Mouse (Mus musculus) gastrocnemius, adult 8-10 months (tissue): ENCODE data around the gene Plod3. TPM values are rescaled to one million over a fixed set of nuclear protein-coding genes. Genes with fewer than 3 reads are reported as not detected.

Source experiments
- DNase-seq, 2 experiments: peaks; one replicate each; pipeline ENCODE4 v3.0.0; 2022; ENCODE audit warnings: low spot score in 2 of 2
- total RNA-seq, 4 experiments: library from RNA; stranded (reverse); gene quantifications; 2 replicates each; pipeline ENCODE4 v1.2.4; 2022

The Plod3 gene
- total RNA-seq, 4 experiments from 2014 or later: 15.9 to 18.1 (median 17.0) TPM

DNA sequence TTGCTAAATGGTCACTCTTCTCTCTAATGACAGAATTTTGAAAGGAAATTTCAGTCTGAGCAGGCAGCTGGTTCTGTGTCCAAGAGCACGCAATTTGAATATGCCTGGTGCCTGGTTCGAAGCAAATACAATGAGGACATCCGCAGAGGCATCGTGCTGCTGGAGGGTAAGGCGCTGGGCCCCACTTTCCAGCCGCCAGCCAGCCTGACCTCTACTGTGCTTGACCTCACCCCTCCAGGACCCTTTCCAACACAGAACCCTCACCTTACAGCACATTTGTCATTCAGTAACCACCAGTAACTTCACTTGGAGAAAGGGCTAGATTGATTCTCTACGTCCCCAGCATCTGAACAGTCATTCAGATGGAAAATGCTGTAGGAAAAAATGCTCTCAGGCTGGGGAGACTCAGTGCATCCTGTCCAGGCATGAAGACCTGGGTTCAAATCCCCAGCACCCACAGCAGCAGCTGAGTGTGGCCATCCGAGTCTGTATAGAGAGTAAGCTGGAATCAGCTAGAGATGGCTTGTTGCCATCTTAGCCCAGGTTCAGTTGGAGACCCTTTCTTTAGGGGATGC, 23.8 kb upstream of the Plod3 start:
- no peak for DNase-seq

DNA sequence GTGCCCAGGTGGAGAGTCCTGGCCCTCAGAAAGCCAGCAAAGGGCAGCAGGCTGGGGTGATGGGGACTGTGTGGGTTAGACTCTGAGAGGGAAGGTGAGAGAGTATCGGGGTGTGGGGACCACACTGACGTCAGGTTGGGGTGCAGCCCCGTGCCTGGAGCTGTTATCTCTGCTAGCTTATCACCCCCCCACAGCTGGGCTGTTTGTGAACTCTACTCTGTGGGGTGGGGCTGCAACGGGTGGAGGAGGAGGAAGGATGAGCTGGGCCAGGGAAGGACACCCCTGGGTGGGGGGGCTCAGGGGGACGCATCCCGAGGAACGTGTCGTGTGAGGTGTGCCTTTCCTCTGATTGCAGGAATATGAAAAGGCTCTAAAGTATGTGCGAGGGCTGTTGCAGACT, 21.6 kb upstream of the Plod3 start:
- DNase-seq: no peak

DNA sequence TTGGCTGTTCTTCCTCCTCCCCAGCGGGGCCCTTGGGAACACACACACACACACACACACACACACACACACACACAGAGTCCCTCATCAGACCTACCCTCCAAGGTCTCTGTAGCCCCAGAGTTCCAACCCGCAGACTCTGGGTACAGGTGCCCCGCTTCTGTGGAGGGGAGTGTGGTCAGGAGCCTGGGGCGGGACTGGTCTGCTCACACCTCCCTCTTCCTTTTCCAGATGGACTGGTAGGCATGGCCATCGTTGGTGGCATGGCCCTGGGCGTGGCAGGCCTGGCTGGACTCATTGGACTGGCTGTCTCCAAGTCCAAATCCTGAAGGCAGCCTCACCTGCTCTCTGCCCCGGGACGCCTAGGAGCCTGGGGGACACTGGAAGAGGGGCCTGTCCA, 21.1 kb upstream of the Plod3 start:
- DNase-seq: no peak

DNA sequence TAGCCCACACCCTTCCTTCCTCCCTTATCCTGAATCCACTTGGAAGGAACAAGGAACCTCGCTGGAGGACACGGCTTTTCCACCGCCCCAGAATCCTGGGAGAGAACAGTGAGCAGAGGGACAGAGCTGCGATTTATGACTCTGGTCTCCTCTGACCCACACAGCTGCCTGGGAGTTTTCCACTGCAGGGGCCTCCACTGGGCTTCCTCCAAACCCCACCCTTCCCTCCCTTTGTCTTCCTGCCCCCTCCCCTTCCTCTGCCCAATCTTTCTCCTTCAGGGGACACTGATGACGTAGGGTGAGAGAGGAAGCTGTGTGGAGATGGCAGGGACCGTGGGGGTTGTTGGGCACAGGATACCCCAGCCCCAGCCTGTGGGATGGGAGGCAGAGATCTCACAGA, 20.5 kb upstream of the Plod3 start, which contains the start of gene Cldn15:
Gene Cldn15 (plus strand): TSS at position 286 of the 400 bp plus-strand sequence.
- no peak for DNase-seq

DNA sequence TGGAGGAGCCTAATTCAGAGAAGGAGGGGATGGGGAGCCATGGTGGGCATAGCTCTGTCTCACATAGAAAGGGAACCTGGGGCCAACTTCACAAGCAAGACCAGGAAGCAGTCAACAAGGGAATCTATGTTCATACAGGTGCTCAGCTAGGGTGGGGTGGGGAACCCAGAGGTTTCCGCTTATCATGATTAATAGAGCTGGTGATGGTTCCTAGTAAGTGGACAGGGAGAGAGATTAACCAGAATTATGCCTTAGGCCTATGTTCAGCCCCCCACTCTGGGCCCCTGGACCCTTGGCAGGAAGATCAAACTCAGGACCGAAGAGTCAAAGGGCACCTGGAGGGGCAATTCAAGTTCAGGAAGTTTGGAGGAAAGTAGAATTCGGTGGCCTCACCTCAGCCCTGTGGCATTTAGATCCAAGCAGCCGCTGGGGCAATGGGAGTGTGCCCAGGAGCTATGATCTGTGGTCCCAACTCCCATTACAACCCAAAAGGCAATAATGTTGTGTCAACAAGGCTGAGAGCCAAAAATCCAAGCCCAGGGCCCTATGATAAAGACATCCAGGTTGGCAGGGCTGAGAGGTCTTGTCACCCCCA, 19.9 kb upstream of the Plod3 start:
- no peak for DNase-seq

DNA sequence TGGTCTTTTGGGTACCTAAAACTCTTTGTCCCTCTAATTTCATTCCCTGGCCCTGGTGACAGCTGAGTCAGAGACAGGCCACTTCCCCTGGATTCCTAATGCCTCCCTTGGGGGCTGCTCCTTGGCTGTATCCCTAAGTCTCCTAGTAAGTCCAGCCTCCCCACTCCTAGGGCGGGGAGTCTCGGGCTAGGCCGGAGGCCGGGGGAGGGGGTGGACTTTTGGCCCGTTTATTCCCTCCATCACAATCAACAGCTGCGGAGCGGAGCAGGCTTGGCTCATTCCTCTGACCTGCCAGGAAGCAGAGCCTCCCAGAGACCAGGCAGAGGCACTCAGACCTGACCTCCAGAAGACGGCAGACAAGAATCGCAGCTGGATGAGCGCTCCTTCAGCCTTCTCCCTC, 19.2 kb upstream of the Plod3 start:
- DNase-seq: peak; percentile 62 to 78

DNA sequence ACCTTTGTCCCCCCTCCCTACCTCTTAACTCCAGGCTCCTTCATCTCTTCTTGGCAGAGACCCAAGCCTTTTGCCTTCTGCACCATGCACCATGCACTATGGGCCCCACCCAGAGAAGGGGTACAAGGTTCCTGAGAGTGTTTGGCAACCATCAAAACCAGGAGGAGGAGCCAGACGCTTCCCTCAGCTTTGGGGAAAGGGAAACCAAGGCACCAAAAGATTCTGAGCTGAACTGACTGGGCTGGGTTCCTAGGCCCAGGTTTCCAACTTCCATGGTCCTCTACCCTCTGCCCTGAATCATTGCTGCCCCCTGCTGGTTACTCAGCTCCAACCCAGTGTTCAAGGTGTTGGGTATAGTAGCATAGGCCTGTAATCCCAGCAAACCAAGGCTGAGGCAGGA, 16.1 kb upstream of the Plod3 start:
- DNase-seq: peak in 1 of 2 experiments; percentile 47

DNA sequence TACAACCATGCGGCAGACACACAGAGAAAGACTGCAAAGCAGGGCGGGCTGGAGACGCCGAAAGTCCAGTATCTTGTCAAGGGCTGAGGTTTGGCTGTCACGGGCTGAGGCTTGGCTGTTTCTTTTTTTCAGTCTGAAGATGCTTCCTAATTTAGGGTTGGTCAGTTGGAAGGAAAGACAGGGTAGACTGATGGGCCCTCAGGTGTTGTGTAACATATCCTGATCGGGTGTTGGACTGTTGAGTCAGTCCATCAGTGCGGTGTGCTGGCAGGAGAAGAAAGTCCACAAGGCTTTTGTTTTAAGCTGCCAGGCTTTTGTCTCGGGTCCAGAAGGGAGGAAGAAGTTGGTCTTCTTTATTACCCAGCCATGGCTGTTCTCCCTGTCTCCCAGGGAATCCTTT, 13.1 kb upstream of the Plod3 start:
- no peak for DNase-seq

DNA sequence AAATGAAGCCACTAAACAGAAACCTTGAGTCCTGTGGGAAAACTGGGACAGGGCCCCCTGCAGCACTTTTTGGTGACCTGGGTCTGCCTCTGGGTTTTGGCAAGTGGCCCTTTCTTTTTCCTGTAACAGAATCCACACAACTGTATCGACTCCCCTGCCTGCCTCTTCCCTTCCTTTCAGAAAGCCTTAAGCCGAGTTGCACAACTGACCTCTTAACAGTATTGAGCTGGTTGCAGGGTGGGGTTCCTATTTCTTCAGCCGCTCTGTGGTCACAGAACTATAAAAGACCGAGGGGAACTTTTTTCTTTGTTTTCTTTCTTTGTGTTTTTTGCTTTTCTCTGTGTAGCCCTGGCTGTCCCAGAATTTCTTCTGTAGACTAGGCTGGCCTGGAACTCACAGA, 9.1 kb upstream of the Plod3 start:
- no peak for DNase-seq

DNA sequence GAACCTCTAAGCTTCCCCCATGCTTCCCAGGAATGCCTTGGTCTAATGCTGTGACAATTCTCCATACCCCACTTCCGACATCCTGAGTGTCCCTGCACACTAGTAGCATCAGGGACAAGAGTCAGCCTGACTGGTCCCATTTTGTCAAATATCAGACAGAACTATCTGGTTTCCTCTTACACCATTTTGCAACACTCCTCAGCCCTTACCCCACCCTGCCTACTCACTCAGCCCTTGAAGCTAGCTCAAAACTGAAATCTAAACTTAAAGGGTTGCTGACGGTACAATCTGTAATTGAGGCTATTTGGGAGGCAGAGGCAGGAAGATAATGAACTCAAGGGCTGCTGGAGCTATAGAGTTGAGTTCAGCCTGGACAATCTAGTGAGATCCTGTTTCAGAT, 7.1 kb upstream of the Plod3 start:
- no peak for DNase-seq

DNA sequence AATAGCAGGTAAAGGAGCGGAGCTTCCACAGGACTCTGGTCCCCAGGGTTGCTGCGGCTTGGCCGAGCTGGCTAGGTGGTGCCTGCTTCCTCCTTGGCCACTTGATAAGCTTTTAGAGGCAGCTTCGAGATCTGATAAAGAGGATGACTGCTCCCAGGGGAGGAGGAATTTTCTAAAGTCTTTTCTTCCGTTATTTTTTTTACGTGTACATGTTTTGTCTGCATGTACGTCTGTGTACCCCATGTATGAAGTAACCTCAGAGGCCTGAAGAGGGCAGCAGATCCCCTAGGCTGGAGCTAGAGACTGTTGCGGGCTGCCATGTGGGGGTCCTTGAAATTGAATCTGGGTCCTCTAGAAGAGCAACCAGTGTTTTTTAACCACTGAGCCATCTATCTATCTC, 5.8 kb upstream of the Plod3 start:
- no peak for DNase-seq

DNA sequence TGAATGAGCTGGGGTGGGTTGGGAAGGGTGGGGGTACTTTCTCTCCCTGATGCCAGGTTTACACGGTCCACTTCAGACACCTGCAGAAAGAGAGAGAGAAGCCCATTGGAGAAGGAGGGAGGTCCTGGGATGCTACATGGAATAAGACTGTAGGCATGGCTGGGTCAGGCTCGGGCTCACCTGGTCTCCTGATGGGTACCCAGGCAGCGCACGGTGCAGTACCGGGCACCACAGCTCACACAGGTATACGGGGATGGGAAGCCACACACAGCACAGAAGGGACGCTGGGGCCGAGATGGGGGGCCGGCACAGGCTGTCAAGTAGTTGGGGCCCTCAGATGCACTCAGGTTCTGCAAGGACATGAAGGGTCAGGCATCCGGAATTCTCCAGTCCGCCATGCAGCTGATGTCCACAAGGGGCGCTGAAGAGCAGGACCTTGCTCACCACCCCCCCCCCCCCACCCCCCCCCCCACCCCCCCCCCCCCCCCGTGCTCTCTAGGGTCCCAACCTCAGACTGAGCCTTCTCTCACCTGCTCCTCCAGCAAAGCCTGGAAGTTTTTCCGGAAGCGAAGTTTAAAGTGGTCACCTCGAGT, 4.4 kb upstream of the Plod3 start:
- no peak for DNase-seq

DNA sequence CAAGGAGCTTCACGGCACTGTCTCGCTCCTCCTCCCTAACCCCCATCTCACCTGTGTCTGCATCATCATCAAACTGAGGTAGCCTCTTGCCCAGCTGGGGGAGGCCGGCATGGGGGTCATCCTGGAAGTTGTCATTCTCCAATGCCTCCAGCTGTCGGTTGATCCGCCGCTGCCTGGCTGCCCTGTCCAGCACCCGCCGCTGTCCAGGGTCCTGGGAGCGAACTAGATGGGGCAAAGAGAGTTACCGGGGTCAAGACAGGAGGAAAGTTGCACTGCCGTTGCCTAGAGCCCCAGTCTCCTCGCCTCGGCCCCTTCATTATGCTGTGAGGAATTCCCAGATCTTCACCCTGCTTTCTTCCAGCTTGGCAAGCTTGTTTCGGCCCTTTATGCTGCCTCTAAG, 2.0 kb upstream of the Plod3 start:
- no peak for DNase-seq

DNA sequence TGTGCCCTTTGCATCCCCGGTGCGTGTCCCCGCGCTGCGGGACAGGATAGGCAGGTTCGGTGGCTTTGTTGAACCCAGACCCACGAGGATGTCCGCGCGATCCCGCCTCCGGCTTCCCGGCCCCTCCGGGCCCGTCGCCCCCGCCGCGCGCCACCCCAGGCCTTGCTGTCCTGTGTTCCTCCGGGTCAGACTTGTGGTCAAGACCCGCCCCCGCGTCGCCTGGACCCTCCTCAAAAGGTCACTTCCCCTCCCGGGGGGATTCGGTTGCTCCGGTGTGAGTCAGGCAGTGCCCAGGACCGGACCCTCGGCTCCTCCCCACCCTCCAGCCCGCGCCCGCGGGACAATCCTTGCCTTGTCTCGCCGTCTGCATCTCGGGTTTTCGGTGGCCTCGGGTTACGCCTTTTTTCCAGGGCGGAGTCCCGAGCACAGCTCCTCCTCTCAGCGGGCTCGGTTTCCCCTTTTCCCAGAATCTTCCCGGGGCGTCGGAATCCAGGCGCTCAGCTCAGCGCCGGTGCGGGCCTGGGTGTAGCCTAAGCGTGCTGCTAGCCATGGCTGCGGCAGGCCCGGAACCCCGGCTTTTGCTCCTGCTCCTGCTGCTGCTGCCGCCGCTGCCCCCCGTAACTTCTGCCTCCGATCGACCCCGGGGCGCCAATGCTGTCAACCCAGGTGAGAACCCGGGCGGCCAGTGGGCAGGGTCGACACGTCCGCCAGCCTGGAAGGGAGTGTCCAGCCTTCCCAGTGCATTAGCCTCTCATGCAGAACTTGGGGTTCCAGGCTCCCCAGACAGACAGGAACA, 517 bp downstream of the Plod3 start:
- DNase-seq: peak; percentile 77 to 81

DNA sequence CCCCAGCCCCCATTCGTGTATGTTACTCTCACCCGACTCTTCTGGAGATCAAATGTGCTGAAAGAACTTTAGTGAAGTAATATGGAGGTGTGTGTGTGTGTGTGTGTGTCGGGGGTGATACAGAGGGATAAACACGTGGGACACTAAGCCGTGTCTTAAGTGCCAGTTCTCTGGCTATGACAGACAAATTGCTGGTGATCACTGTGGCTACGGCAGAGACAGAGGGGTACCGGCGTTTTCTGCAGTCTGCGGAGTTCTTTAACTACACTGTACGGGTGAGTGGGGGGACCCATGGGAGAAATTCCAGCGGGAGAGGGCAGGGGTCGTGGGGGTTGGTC, 1.1 kb downstream of the Plod3 start, which contains the start of gene Znhit1:
Gene Znhit1 (minus strand): TSS at position 88 of the 338 bp plus-strand sequence.
- DNase-seq: no peak

DNA sequence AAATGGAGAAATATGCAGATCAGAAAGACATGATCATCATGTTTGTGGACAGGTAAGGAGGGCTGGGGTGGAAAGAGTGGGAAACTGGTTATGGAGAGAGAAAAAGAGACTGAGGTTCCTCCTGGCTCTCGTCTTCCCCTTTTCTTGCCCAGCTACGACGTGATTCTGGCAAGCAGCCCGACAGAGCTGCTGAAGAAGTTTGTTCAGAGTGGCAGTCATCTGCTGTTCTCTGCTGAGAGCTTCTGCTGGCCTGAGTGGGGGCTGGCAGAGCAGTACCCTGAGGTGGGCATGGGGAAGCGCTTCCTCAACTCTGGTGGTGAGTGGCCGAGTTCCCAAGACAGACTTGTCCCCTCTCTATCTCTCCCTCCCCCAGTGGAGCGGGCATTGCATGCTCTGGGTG, 1.6 kb downstream of the Plod3 start:
- no peak for DNase-seq

DNA sequence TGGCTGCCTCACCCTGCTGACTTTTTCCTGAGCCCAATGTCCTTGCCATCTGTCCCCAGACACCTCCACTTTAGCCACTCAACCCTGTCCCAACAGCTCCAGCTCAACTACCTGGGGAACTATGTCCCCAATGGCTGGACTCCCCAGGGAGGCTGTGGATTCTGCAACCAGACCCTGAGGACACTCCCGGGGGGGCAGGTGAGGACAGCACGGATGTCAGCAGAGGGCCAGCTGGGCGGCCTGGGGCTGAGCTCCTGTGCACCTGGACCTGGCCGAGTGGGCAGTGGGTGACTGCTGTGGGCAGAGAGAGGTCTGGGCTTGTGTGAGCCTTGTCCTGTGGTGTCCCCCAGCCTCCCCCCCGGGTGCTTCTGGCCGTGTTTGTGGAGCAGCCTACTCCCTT, 3.0 kb downstream of the Plod3 start:
- DNase-seq: no peak

DNA sequence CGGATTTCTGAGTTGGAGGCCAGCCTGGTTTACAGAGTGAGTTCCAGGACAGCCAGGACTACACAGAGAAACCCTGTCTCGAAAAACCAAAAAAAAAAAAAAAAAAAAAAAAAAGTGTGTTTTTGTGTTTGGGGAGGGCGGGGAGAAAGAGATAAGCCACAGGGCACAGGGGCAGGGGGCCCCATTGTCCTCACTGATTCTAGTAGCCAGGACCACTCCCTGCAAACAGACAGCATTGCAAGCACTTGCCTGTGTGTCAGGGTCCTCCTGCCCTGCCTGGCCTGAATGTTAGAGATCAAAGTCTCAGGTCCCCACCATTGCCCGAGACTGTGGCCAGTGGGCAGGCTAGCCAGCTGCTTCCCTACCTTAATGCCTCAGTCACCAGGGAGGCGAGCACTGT, 12.6 kb downstream of the Plod3 start:
- no peak for DNase-seq

DNA sequence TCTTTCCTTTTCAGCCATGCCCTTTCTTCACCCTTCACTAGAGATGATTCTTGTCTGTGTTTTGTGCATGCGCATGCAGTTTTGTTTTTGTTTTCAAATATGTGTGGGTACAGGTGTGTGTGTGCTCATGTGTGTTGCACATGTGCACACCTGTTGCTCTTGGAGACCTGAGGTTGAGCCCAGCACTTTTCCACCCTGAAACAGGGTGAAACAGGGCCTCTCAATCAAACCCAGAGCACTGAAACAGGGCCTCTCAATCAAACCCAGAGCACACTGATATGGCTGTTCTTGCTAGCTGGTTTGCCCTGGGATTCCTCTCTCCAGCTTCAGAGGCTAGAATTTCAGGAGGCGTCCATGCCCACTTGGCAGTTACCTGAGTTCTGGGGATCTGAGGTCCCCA, 13.8 kb downstream of the Plod3 start:
- no peak for DNase-seq

DNA sequence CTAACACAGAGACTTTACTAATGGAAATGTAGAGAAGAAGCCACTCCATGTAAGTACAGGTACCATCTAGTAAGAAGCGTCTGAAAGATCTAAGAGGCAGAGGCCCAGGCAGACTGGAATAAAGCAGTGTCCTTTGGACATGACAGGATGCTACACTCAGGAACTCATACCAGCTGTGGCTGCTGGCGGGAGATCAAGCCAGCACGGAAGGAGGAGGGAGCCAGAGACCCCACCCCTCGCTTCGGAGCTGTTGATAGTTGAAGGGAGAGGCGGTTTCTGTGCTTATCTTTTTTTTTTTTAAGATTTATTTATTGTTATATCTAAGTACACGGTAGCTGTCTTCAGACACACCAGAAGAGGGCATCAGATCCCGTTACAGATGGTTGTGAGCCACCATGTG, 20.5 kb downstream of the Plod3 start:
- no peak for DNase-seq

DNA sequence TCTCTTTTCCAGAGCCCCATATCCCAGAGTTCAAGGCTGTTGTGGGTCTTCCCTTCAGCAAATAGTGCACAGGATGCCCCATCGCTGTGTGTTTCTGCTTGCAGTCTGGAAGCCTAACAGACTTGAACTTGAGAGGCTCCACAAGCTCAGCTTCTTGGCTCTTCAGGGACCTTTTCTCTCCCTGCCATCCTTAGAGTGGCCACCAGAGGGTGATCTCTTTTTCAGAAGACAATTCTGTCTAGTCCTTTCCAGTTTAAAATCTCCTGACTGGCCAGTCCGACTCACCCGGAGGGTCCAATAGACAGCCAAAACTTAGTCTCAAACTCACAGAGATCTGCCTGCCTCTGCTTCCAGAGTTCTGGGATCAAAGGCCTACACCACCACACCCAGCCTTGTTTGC, 23.2 kb downstream of the Plod3 start:
- DNase-seq: no peak

DNA sequence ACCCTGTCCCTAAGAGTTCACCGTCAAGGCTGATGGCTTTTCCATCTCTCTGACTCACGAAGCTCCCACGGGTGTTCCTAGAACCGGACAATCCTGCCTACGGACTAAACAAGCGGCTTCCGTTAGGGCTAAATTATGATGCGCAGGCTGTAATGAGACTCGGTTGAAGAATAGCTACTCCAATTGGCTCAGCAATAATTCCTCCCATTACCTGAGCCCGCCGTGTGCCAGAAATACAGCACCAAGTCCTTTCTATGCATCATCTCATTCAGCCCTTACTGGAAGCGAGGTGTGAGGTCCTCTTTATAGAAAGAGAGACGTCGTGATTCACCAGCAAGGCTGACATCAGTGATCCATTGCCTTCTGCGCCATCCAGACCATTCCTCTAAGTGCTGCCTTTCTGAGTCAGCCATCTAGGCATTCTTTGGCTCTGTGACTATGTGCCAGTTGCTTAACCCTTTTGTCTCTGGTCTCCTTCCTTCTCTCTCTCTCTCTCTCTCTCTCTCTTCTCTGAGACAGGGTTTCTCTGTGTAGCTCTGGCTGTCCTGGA, 25.7 kb downstream of the Plod3 start:
- DNase-seq: no peak
